Mouse (Mus musculus): ENCODE measurements around the gene Enoph1.

- TF ChIP-seq CTCF (IDR thresholded peaks at IDR 0.05; ENCODE audit: low read depth, low read length) (no peak), EP300 (IDR thresholded peaks at IDR 0.05; ENCODE audit: insufficient read depth, low read depth, low read length) (no peak), POLR2A (IDR thresholded peaks at IDR 0.05; ENCODE audit: insufficient read depth, low read length) (no peak)
These were observed 21.1 kb downstream of the Enoph1 start for GRCm38 (mm10) chr5:100060876-100061275.

Data from ES-Bruce4 (cell line).